Mouse (Mus musculus): ENCODE data around the gene Fads6. TPM values are rescaled to one million over a fixed set of nuclear protein-coding genes. Genes with fewer than 3 reads are reported as not detected.
A peak's percentile ranks its signal among the peaks of the same experiment; 100 is the strongest.

Gene Fads6
- total and polyA plus RNA-seq, 3 experiments = 0.30 to 8.5 (median 0.63) TPM

DNA sequence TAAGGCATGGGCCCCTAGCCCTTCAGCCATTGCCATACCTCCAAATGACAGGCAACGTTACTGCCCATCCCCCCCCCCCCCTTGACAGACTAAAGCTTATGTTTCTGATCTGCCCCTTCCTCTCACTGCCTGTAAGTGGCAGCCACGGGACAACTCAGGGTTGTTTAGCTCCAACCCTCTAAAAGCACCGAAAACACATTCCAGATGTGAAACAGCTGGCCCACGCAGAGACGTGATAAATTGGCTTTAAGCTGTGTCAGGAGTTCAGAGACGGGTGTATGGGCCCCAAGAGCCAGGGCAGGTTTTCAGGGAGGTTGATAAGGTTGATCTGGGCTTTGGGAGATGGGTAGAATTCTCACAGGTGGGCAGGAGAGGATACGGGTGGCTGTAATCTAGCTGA lies 48.1 kb upstream of the Fads6 start:
- H3K9ac ChIP-seq (ENCODE audit: insufficient read depth, low read depth) = no peak overlapping the region
- peaks cover 95% of the 10 kb centered on the region for H3K27me3 ChIP-seq (replicated peaks)
- no peak overlapping the region for H3K4me3 ChIP-seq (replicated peaks in 1 of 3; ENCODE audit: low read depth in 2 of 3, low read length in 2 of 3, poor library complexity in 1 of 3)
- no peak overlapping the region for H3K4me2 ChIP-seq (ENCODE audit: insufficient read depth, low read depth, poor library complexity, severe bottlenecking)
- H3K36me3 ChIP-seq (replicated peaks in 1 of 2; ENCODE audit: control insufficient read depth in 1 of 2, insufficient read depth in 1 of 2, low read length in 1 of 2) = no peaks in the 10 kb centered on the region
- in situ Hi-C loops (cut with MboI; ENCODE audit: low pct_ligation_motif_present, low pct_unique_long_range_greater_than_20kb, low sequenced_read_pairs) (no loop called here), dilution Hi-C loops (cut with MboI; ENCODE audit: extremely low pct_ligation_motif_present, extremely low pct_unique_long_range_greater_than_20kb, low sequenced_read_pairs) (no loop called here)
- TF ChIP-seq ZC3H11A (IDR thresholded peaks at IDR 0.05; ENCODE audit: low read depth, low read length) (no peak), MYC (IDR thresholded peaks at IDR 0.05; ENCODE audit: low read depth, low read length) (no peak), GABPA (IDR thresholded peaks at IDR 0.05; ENCODE audit: insufficient replicate concordance, low read depth, low read length) (no peak), JUN (IDR thresholded peaks at IDR 0.05; ENCODE audit: insufficient read depth, low read depth, low read length) (no peak), IRF4 (IDR thresholded peaks at IDR 0.05; ENCODE audit: low read depth, low read length) (no peak), MXI1 (IDR thresholded peaks at IDR 0.05; ENCODE audit: low read depth, low read length) (no peak), USF1 (IDR thresholded peaks at IDR 0.05; ENCODE audit: low read depth, low read length) (no peak), HCFC1 (IDR thresholded peaks at IDR 0.05; ENCODE audit: low read depth, low read length) (no peak), CHD1 (IDR thresholded peaks at IDR 0.05; ENCODE audit: low read depth, low read length) (no peak), ZKSCAN1 (IDR thresholded peaks at IDR 0.05; ENCODE audit: borderline replicate concordance, low read depth, low read length) (no peak), USF2 (conservative IDR thresholded peaks at IDR 0.05; ENCODE audit: low read depth, low read length) (no peak), POLR2AphosphoS2 (IDR thresholded peaks at IDR 0.05; ENCODE audit: low read depth, low read length) (no peak), UBTF (IDR thresholded peaks at IDR 0.05; ENCODE audit: low read depth, low read length) (no peak)
- H3K27ac ChIP-seq (ENCODE audit: insufficient read depth, low read depth) = no peak overlapping the region
- no peaks in the 10 kb centered on the region for H3K9me3 ChIP-seq (replicated peaks; ENCODE audit: low read length)
- DNase-seq (ENCODE audit: extremely low read depth) = no peak
- H3K79me2 ChIP-seq (replicated peaks; ENCODE audit: control insufficient read depth, extremely low read depth, insufficient read depth, poor library complexity, severe bottlenecking) = no peaks in the 10 kb centered on the region
- peaks cover 0 to 6% of the 10 kb centered on the region in 2 experiments; a peak in 1 of 4 replicates for H3K4me1 ChIP-seq (ENCODE audit: control insufficient read depth in 1 of 2, insufficient read depth in 2 of 2)

DNA sequence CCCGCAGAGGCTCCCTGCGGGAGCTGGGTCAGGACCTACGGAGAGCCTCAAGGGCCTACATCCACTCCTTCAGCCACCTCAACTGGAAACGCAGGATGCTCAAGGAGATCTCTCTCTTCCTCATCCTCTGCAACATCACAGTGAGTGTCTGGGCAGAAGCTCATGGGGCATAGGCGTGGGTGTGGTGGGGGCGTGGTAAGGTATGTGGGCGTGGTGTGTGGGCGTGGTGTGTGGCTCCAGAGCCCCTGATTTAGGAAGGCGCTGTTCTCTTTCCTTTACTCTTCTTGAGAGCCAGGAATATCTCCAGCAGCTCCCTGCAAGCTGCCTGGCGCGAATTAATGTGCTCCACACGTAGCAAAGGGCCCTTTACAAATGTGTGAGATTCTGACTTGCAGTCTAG lies 47.5 kb upstream of the Fads6 start:
- Histone ChIP-seq H3K4me3 (replicated peaks in 1 of 3; ENCODE audit: low read depth in 2 of 3, low read length in 2 of 3, poor library complexity in 1 of 3) (no peak overlapping the region), H3K27ac (ENCODE audit: insufficient read depth, low read depth) (no peak overlapping the region), H3K4me2 (ENCODE audit: insufficient read depth, low read depth, poor library complexity, severe bottlenecking) (peak overlapping the region; percentile 25; the same call in 1 of the 2 replicates), H3K4me1 (ENCODE audit: control insufficient read depth in 1 of 2, insufficient read depth in 2 of 2) (peaks cover 0 to 6% of the 10 kb centered on the region in 2 experiments; a peak in 1 of 4 replicates), H3K9me3 (replicated peaks; ENCODE audit: low read length) (no peaks in the 10 kb centered on the region), H3K36me3 (replicated peaks in 1 of 2; ENCODE audit: control insufficient read depth in 1 of 2, insufficient read depth in 1 of 2, low read length in 1 of 2) (no peaks in the 10 kb centered on the region), H3K79me2 (replicated peaks; ENCODE audit: control insufficient read depth, extremely low read depth, insufficient read depth, poor library complexity, severe bottlenecking) (no peaks in the 10 kb centered on the region), H3K9ac (ENCODE audit: insufficient read depth, low read depth) (no peak overlapping the region), H3K27me3 (replicated peaks) (peaks cover 95% of the 10 kb centered on the region)
- dilution Hi-C loops (cut with MboI; ENCODE audit: extremely low pct_ligation_motif_present, extremely low pct_unique_long_range_greater_than_20kb, low sequenced_read_pairs) = no loop called here
- DNase-seq (ENCODE audit: extremely low read depth) = peak; percentile 31
- TF ChIP-seq ZMIZ1 (IDR thresholded peaks at IDR 0.05; ENCODE audit: low read depth, low read length) (no peak), MAZ (IDR thresholded peaks at IDR 0.05; ENCODE audit: low read depth, low read length) (no peak), CHD1 (IDR thresholded peaks at IDR 0.05; ENCODE audit: low read depth, low read length) (no peak), GABPA (IDR thresholded peaks at IDR 0.05; ENCODE audit: insufficient replicate concordance, low read depth, low read length) (no peak), TBP (conservative IDR thresholded peaks at IDR 0.05; ENCODE audit: low read depth, low read length) (no peak), PAX5 (IDR thresholded peaks at IDR 0.05; ENCODE audit: low read length) (no peak), ZC3H11A (IDR thresholded peaks at IDR 0.05; ENCODE audit: low read depth, low read length) (no peak), BHLHE40 (IDR thresholded peaks at IDR 0.05; ENCODE audit: low read depth, low read length) (no peak), ETS1 (conservative IDR thresholded peaks at IDR 0.05; ENCODE audit: low read depth, low read length) (no peak), KAT2A (IDR thresholded peaks at IDR 0.05; ENCODE audit: insufficient replicate concordance, low read length) (no peak), UBTF (IDR thresholded peaks at IDR 0.05; ENCODE audit: low read depth, low read length) (no peak)
- in situ Hi-C loops (cut with MboI; ENCODE audit: low pct_ligation_motif_present, low pct_unique_long_range_greater_than_20kb, low sequenced_read_pairs) = no loop called here
